Mouse (Mus musculus) intestine, embryonic 15.5 days (tissue): ENCODE data around the gene Ccdc65. TPM values are rescaled to one million over a fixed set of nuclear protein-coding genes. Genes with fewer than 3 reads are reported as not detected.

Experiments used
- ATAC-seq: fragments of 200-750 bp; cut with Nextera tagmentation; 2 replicates; pipeline ENCODE4 v1.8.0; 2017; ENCODE audit warnings: moderate TSS enrichment, moderate library complexity
- H3K27ac ChIP-seq: fragments of 300-500 bp; sonication (generic); 2 replicates; pipeline ENCODE4 v1.5.1; 2015; ENCODE audit warnings: mild to moderate bottlenecking, inconsistent platforms
- H3K27me3 ChIP-seq: fragments of 300-500 bp; sonication (generic); replicated peaks from 2 replicates; pipeline ENCODE4 v1.6.1; 2015; ENCODE audit warnings: inconsistent platforms
- H3K36me3 ChIP-seq: fragments of 300-500 bp; sonication (generic); 2 replicates; pipeline ENCODE4 v1.6.1; 2015; ENCODE audit warnings: inconsistent platforms
- H3K4me1 ChIP-seq: fragments of 300-500 bp; sonication (generic); replicated peaks from 2 replicates; pipeline ENCODE4 v1.6.1; 2015; ENCODE audit warnings: inconsistent platforms
- H3K4me2 ChIP-seq: fragments of 300-500 bp; sonication (generic); replicated peaks from 2 replicates; pipeline ENCODE4 v1.6.1; 2015; ENCODE audit warnings: mild to moderate bottlenecking, inconsistent platforms
- H3K4me3 ChIP-seq: fragments of 300-500 bp; sonication (generic); replicated peaks from 2 replicates; pipeline ENCODE4 v1.5.1; 2015; ENCODE audit warnings: inconsistent platforms
- H3K9ac ChIP-seq: fragments of 300-500 bp; sonication (generic); 2 replicates; pipeline ENCODE4 v1.6.1; 2015; ENCODE audit warnings: inconsistent platforms
- H3K9me3 ChIP-seq: fragments of 300-500 bp; sonication (generic); 2 replicates; pipeline ENCODE4 v1.6.1; 2016; ENCODE audit warnings: inconsistent platforms
- WGBS: fragments of 180-500 bp; shearing (Covaris S2); methylation state at CpG from one replicate; pipeline ENCODE4 v1.1.7; 2015; 5-methylcytosine and 5-hydroxymethylcytosine counted together
- polyA plus RNA-seq: library from polyadenylated mRNA; unstranded; fragments of >200 nt; fragmentation: Nextera tagmentation; extraction: Ambion mirVana; gene quantifications from 2 replicates; pipeline ENCODE4 v1.2.1, GENCODE M21; 2015

Gene Ccdc65
- polyA plus RNA-seq = 0.67 and 0.92 TPM in 2 replicates

GRCm38 (mm10) chr15:98707766-98708372 is at the start of gene Ccdc65:
Gene Ccdc65, plus strand, starts transcription at chr15:98708207.
- WGBS = 20% methylated on average over 16 of the region's 16 CpGs
- H3K9ac ChIP-seq = 0 out of 2 replicates have a peak within 1 kb of the TSS, but pooled peaks have one; percentile 14

GRCm38 (mm10) chr15:98662198-98662566 is 45.8 kb upstream of the Ccdc65 start:
- H3K4me3 ChIP-seq = peak overlapping the region; percentile 75
- no peaks in the 10 kb centered on the region for H3K4me1 ChIP-seq
- H3K27ac ChIP-seq = peak overlapping the region; percentile 85
- no peaks in the 10 kb centered on the region for H3K9me3 ChIP-seq
- peak overlapping the region; percentile 67 for H3K4me2 ChIP-seq
- 1% methylated on average over 14 of the region's 14 CpGs for WGBS
- H3K9ac ChIP-seq = peak overlapping the region; percentile 87
- no peaks in the 10 kb centered on the region for H3K27me3 ChIP-seq
- ATAC-seq = no peak
- H3K36me3 ChIP-seq = peaks cover 22% of the 10 kb centered on the region

More at GRCm38 (mm10) chr15:98707766-98708372, at the start of gene Ccdc65:
- H3K36me3 ChIP-seq = no peaks in the 10 kb centered on the region
- no peaks in the 10 kb centered on the region for H3K4me1 ChIP-seq
- peak; percentile 67 for ATAC-seq
- H3K9me3 ChIP-seq = no peaks in the 10 kb centered on the region
- peaks cover 16% of the 10 kb centered on the region; the same call in 1 of the 2 replicates for H3K27me3 ChIP-seq
- peak within 1 kb of the TSS; percentile 29 for H3K4me3 ChIP-seq
- peak within 1 kb of the TSS; percentile 57 for H3K4me2 ChIP-seq
- H3K27ac ChIP-seq = no peak within 1 kb of the TSS

GRCm38 (mm10) chr15:98662567-98663545 is 45.2 kb upstream of the Ccdc65 start, which contains the start of gene Ddx23:
Gene Ddx23, minus strand, starts transcription at chr15:98662894.
- Histone ChIP-seq H3K4me2 (peak within 1 kb of the TSS; percentile 67), H3K27me3 (no peaks in the 10 kb centered on the region), H3K4me1 (no peaks in the 10 kb centered on the region), H3K4me3 (peak within 1 kb of the TSS; percentile 75), H3K27ac (peak within 1 kb of the TSS; percentile 85), H3K9ac (peak within 1 kb of the TSS; percentile 87), H3K36me3 (peaks cover 16% of the 10 kb centered on the region), H3K9me3 (no peaks in the 10 kb centered on the region)
- peak; percentile 99 for ATAC-seq
- 3% methylated on average over 48 of the region's 48 CpGs for WGBS

DNA sequence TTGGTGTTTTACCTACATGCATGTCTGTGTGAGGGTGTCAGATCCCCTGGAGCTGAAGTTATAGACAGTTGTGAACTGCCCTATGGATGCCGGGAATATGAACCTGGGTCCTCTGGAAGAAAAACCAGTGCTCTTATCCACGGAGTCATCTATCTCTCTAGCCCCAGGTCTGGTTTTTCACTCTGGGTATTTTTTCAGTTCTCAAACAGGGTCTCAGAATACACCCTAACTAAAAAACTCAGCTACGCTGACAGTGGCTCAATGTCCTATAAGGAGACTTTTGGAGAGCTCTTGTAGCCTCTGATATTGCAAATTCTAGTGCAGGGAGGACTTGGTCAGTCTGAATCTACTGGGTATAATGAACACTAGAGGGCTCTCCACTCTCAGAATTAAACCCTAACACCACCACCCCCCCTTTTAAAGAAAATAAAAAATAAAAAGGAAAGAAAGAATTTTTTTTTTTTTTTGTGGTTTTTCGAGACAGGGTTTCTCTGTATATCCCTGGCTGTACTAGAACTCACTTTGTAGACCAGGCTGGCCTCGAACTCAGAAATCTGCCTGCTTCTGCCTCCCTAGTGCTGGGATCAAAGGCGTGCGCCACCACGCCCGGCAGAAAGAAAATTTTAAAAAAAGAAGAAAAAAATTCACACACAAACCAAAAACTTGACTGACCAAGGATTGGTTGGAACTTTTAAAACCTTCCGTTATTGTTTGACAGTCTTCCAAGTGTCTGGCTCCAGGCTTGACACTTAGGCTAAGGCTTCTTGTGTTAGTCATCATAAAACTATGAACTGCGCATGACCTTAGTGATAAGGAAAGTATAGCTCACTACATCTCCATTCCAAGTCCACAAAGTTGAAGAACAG is 43.7 kb upstream of the Ccdc65 start:
- 76% methylated on average over 11 of the region's 11 CpGs for WGBS
- no peak overlapping the region for H3K4me3 ChIP-seq
- no peak overlapping the region for H3K9ac ChIP-seq
- H3K4me1 ChIP-seq = no peaks in the 10 kb centered on the region
- H3K27ac ChIP-seq = no peak overlapping the region
- peaks cover 3% of the 10 kb centered on the region; the same call in 1 of the 2 replicates for H3K36me3 ChIP-seq
- no peaks in the 10 kb centered on the region for H3K9me3 ChIP-seq
- no peak for ATAC-seq
- H3K4me2 ChIP-seq = no peak overlapping the region
- no peaks in the 10 kb centered on the region for H3K27me3 ChIP-seq

GRCm38 (mm10) chr15:98672592-98672991 is 35.4 kb upstream of the Ccdc65 start:
- H3K27ac ChIP-seq = no peak overlapping the region
- H3K9me3 ChIP-seq = no peaks in the 10 kb centered on the region
- WGBS = 63% methylated on average over 4 of the region's 4 CpGs
- no peak overlapping the region for H3K9ac ChIP-seq
- peaks cover 42% of the 10 kb centered on the region for H3K27me3 ChIP-seq
- H3K4me1 ChIP-seq = peaks cover 12% of the 10 kb centered on the region
- no peaks in the 10 kb centered on the region for H3K36me3 ChIP-seq
- H3K4me3 ChIP-seq = no peak overlapping the region
- ATAC-seq = no peak
- H3K4me2 ChIP-seq = no peak overlapping the region

GRCm38 (mm10) chr15:98673732-98674131 is 34.3 kb upstream of the Ccdc65 start:
- WGBS = 72% methylated on average over 7 of the region's 7 CpGs
- Histone ChIP-seq H3K4me2 (no peak overlapping the region), H3K9ac (no peak overlapping the region), H3K27ac (no peak overlapping the region), H3K27me3 (peaks cover 46% of the 10 kb centered on the region), H3K4me1 (peaks cover 12% of the 10 kb centered on the region), H3K4me3 (no peak overlapping the region), H3K9me3 (no peaks in the 10 kb centered on the region), H3K36me3 (no peaks in the 10 kb centered on the region)
- ATAC-seq = no peak

DNA sequence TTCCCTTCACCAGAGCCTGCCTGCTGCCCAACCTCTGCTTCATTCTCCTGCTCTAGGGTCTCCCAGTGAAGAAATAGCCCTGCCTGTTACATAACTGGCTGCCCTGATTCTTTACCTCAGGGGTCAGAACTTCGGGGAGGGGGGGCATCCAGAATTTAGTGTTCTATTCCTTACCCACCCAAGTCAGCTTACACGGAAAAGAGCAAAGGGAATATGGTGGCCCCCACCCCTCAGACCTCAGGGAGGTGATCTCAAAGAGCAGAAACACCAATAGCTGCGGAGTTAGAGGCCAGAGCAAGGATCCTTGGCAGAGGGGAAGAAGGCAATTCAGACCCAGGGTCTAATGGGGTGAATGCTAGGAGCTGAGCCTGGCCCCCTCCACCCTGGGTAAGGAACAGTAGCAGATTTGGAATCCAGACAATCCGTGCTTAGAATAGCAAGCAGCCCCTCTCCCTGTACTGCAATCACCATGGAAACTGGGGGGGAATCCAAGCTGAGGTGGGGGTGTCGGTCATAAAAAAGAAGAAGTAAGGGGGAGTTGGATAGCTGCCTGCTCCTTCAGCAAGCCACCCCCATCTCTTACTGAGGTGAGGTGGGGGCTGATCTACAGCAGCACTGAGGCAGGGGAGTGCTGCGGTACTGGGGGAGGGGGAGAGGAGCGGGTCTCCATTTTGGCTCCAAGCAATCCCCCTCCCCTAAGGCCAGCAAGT is 33.6 kb upstream of the Ccdc65 start:
- H3K9me3 ChIP-seq = no peaks in the 10 kb centered on the region
- ATAC-seq = no peak
- no peak overlapping the region for H3K4me3 ChIP-seq
- peaks cover 46% of the 10 kb centered on the region for H3K27me3 ChIP-seq
- H3K9ac ChIP-seq = no peak overlapping the region
- no peak overlapping the region for H3K27ac ChIP-seq
- no peaks in the 10 kb centered on the region for H3K36me3 ChIP-seq
- H3K4me2 ChIP-seq = no peak overlapping the region
- peaks cover 12% of the 10 kb centered on the region for H3K4me1 ChIP-seq
- 33% methylated on average over 7 of the region's 7 CpGs for WGBS

DNA sequence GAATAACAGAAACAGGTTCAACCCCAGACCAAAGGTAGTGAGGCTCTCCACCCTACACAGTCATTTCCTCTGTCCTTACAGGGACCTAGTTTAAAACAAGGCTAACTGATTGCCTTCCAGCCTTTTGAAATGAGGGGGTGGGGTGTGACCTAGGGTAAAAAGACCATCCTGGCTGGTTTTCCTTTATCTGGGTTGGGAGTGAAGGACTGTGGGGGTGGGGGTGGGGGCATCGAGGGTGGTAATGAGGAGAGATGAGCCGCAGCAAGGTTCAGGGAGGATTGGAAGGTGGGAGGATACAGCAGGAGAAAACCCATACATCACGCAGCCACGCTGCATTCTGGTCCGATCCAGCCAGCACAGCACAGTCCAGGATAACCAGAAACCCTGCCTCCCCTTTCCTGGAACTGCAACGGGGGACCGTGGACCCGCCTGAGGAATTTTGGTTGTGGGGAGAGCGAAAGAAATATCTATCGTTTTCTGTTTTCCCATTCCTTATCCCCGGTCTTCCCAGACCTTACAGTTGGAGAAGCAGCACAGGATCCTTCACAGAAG is 32.9 kb upstream of the Ccdc65 start:
- no peaks in the 10 kb centered on the region for H3K36me3 ChIP-seq
- H3K4me2 ChIP-seq = peak overlapping the region; percentile 89; the same call in 1 of the 2 replicates
- H3K27me3 ChIP-seq = peaks cover 42% of the 10 kb centered on the region
- ATAC-seq = no peak
- H3K9ac ChIP-seq = no peak overlapping the region
- no peaks in the 10 kb centered on the region for H3K9me3 ChIP-seq
- H3K4me3 ChIP-seq = no peak overlapping the region
- 25% methylated on average over 11 of the region's 11 CpGs for WGBS
- no peak overlapping the region for H3K27ac ChIP-seq
- H3K4me1 ChIP-seq = peaks cover 12% of the 10 kb centered on the region

- Histone ChIP-seq H3K4me2 (peak overlapping the region; percentile 89), H3K4me3 (no peak overlapping the region)
These were observed 32.3 kb upstream of the Ccdc65 start for GRCm38 (mm10) chr15:98675634-98676250.

GRCm38 (mm10) chr15:98676471-98676870 is 31.5 kb upstream of the Ccdc65 start:
- H3K9me3 ChIP-seq = no peaks in the 10 kb centered on the region
- peak overlapping the region; percentile 37; the same call in 1 of the 2 replicates for H3K4me3 ChIP-seq
- H3K27ac ChIP-seq = no peak overlapping the region
- no peak overlapping the region for H3K9ac ChIP-seq
- WGBS = 3% methylated on average over 9 of the region's 9 CpGs
- no peak for ATAC-seq
- no peaks in the 10 kb centered on the region for H3K36me3 ChIP-seq
- H3K4me2 ChIP-seq = peak overlapping the region; percentile 89
- peaks cover 42% of the 10 kb centered on the region for H3K27me3 ChIP-seq
- H3K4me1 ChIP-seq = peaks cover 12% of the 10 kb centered on the region

More at GRCm38 (mm10) chr15:98675634-98676250, 32.3 kb upstream of the Ccdc65 start:
- peaks cover 12% of the 10 kb centered on the region for H3K4me1 ChIP-seq
- H3K9me3 ChIP-seq = no peaks in the 10 kb centered on the region
- WGBS = 8% methylated on average over 14 of the region's 14 CpGs
- no peak overlapping the region for H3K27ac ChIP-seq
- H3K27me3 ChIP-seq = peaks cover 42% of the 10 kb centered on the region
- H3K9ac ChIP-seq = no peak overlapping the region
- ATAC-seq = no peak
- no peaks in the 10 kb centered on the region for H3K36me3 ChIP-seq
